Mouse (Mus musculus) monocyte, adult 5-6 weeks (primary cell): ENCODE measurements around the gene Limd1. TPM values are rescaled to one million over a fixed set of nuclear protein-coding genes. Genes with fewer than 3 reads are reported as not detected.
A peak's percentile ranks its signal among the peaks of the same experiment; 100 is the strongest.

Source experiments
- ATAC-seq: fragments of 153-309, 156-312 bp; replicated peaks from 2 replicates; pipeline ENCODE4 v1.8.0; 2017; ENCODE audit warnings: mild to moderate bottlenecking; ENCODE audit not compliant: low TSS enrichment, insufficient number of reproducible peaks, severe bottlenecking, poor library complexity, low FRiP score
- total RNA-seq: library from RNA; stranded (forward); fragments of 200-1000, 200-491, 200-594 nt; gene quantifications from 3 replicates; pipeline ENCODE4 v1.2.3, GENCODE M21; 2017

The Limd1 gene
- total RNA-seq, 1 experiment from 2014 or later, result 54.7 TPM

- ATAC-seq, result no peak
Measured at GRCm38 (mm10) chr9:123507380-123507779, 28.9 kb downstream of the Limd1 start.

DNA sequence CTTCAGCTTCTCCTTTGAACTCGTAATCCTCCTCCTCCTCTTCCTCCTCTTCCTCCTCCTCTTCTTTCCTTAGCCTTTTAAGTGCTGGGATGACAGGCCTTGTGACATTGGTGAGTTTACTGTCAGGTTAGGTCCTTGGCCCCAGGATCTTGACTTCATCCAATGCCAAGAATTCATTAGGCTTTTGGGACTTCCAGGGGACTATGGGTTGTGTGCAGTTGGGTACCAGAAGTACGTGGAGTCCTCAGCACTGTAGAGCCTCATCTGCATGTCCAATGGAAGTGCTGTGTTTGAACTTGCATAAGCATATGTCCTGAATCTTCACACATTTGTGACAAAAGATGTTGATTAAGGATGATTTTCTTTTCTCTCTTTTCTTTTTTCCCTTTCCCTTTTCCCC, 30.5 kb downstream of the Limd1 start:
- ATAC-seq, result no peak

DNA sequence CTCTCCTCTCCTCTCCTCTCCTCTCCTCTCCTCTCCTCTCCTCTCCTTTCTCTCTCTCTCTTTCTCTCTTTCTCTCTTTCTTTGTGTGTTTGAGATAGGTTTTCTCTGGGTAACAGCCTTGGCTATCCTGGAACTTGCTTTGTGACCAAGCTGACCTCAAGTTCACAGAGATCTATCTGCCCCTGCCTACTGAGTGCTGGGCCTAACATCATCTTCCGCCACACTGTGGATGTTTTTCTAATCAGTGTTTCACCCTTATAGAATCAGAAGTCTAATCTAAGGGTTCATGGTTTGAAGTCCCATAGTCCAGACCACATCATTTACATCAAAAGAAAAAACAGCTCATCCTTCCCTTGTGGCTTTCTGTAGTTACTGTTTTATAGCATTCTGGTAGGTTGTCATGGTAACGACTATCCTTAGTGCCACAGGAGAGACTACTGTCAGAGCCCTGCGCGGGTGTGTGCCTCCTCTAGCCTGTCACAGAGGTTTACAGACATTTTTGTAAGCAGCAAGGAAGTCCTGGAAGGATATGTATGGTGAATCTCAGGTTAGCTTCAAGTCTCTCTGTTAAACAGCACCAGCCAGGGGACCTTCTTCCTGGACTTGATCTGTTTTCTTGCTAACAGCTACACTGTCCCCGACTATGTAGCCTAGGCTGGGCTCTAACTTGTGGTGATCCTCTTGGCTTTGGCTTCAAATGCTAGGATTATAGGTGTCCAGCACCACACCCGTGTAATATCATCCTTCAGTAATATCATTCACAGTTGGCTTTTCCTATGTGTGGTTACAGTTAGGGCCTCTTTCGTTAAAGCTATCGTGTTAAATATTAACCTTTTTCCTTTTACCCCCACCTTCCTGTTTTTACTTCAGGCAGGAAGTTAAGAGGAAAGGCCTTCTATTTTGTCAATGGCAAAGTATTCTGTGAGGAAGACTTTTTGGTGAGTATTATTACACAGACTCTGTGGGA, 31.4 kb downstream of the Limd1 start:
- ATAC-seq, result peak; percentile 76

- ATAC-seq, result no peak
Measured at GRCm38 (mm10) chr9:123510926-123511325, 32.4 kb downstream of the Limd1 start.

- ATAC-seq, result no peak
Measured at GRCm38 (mm10) chr9:123512482-123512881, 34.0 kb downstream of the Limd1 start.

DNA sequence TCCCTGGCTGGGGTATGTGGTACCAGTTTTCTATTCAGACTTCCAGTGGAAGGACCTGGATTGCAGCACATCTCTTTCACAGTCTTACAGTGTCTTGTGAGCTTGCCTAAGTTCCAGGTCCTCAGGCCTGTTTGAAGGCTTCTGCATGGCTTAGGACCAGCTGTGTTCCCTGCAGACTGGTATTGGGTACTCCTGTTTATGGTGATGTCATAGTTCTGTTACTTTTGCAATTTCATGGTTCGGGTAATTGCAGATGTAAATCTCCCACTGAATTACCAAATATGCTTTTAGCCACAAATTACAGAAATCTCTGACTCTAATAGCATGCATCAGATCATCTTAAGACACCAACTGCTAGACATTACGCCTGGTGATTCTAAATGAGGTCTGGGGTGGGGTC, 36.6 kb downstream of the Limd1 start:
- ATAC-seq, result no peak

- no peak for ATAC-seq
Measured at GRCm38 (mm10) chr9:123516641-123517385, 38.3 kb downstream of the Limd1 start.

- ATAC-seq, result peak; percentile 78
Measured at GRCm38 (mm10) chr9:123518969-123519894, 40.7 kb downstream of the Limd1 start.

DNA sequence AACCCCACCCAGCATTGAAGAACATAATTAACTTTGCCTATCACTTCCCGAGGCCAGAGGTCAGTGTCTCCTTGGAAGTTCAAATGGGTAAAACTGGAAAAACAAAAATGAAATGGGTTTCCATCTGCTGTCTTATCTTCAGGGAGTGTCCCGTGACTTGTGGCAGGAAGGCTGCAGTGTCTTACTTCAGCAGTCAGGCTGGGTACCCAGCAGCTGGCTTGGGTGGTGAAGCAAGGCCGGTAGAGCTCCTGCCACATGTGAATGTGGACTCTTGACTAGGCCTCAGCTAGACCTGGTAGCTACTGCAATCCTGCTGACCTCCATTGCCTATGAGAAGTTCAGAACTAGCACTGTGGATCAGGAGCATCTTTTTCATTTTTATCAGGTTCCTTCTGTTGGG, 42.2 kb downstream of the Limd1 start:
- ATAC-seq, result no peak

DNA sequence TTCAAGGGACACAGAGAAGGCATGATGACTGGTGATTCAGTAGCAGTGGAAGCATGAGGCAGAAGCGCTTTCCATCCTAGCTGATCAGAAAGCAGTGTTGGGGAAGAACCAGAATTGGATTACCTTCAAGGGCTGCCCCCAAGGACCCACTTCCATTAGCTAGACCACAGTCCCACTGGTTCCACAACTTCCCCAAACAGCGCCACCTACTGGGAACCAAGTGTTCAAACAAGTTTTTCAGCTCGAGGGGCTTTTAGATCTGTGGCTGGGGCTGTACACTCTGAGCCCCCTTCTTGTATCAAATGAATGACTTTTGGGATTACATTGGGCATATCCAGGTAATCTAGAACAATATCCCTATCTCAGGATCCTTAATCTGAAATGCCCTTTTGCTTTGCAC, 45.2 kb downstream of the Limd1 start:
- no peak for ATAC-seq

DNA sequence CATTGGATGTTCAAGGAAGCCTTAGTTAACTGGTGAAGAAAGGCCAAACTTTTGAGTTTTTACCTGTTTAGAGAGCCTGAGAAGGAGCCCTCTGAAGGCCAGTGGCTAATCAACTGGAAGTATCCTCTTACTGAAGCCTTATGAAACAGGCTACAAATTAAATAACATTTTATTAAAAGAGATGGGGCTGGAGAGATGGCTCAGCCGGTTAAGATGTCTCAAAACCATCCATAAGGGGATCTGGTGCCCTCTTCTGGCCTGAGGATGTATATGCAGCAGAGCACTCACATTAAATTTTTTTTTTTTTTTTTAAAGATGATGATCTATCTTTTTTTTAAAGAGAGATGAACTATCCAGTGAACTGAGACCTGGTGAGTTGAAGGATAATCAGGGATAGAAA, 46.6 kb downstream of the Limd1 start:
- no peak for ATAC-seq

DNA sequence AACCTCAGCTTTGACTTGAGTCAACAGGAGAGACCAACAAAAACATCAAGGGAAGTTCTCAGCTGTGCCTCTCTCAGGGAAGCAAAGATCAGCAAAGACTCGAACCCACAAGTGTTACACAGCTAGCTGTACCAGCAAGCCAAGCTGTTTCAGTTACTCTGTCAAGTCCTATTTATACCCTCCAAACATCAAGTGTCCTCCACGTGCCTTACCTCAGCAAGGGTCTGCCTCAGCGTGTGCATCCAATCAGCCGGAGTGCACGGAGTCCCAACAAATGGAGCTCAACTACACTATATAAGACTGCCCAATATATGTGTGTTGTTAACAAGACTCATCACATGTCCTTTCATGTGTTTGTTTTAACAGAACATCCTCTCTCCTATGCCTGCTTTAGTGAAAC, 48.0 kb downstream of the Limd1 start:
- ATAC-seq, result no peak

DNA sequence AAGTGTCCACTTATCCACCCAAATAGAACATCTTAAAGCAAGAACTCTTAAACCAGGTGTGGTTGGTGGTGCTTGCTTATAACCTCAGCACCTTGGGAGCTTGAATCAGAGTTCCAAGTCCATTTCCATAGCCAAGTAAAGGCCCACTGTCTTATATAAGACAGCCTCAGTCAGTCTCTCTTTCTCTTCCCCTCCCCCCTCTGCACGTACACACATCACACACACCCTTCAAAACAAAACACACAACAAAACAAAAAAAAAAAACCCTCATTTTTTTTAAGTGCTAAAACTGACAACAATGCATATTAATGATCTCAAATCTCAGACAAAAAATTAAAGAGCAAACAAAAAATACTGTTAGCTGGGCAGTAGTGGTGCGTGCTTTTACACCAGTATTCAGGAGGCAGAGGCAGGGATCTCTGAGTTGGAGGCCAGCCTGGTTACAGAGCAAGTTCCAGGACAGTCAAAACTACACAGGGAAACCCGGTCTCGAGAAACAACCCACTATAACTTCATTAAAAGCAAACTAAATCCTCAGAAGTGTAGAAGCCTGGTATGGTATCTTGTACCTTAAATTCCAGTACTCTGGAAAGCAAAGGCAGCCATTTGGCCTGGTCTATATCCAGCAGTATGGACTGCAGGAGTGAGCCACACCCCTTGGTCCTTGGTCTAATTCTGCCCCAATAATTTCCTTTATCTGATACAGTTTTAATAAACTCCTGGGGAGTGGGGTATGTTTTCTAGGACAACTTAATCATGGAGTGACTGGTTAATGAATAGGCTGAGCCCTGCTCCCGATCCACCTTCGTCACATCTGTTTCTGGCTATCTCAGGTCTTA, 49.8 kb downstream of the Limd1 start:
- ATAC-seq, result no peak

GRCm38 (mm10) chr9:123528926-123529295, 50.4 kb downstream of the Limd1 start:
- peak; percentile 11; the same call in 1 of the 2 replicates for ATAC-seq

DNA sequence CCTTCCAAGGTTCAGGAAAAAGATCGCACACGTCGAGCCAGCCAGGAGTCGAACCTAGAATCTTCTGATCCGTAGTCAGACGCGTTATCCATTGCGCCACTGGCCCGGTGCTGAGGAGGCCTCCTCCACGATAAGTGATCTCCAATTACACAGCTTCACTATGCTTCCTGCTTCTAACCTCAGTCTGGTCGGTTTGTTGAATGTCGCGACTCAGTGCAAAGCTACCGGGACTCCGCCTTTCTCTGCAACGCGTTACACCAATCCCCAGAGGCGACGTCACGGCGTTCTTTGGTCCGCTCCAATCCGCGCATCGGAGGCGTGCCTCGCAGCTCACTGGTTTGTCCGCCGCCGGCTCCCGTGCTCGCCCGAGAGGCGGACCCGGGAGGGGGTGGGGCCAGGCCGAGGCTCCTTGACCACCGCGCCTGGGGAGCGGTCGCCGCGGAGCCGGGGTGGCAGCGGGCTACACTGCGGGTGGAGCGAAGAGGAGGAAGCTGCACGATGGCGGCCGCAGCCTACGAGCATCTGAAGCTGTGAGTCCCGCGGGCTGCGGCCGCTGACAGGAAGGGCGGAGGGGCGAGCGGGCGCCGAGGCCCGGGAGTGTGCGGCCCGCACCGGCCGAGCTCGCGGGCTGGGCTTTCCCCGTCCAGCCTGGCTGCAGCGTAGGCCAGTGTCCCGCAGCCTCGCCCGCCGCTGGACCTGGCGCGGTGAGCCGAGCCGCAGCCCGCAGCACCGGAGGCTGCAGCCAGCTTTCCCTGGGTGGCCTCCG, 51.1 kb downstream of the Limd1 start, which contains the start of gene Sacm1l:
TSS of gene Sacm1l (plus strand) at position 368 of the 766 bp plus-strand sequence.
- ATAC-seq, result peak; percentile 97

GRCm38 (mm10) chr9:123530158-123530475, 51.6 kb downstream of the Limd1 start:
- ATAC-seq, result no peak

GRCm38 (mm10) chr9:123530566-123531130, 52.1 kb downstream of the Limd1 start:
- no peak for ATAC-seq
